Mouse (Mus musculus) liver, embryonic 16.5 days (tissue): ENCODE data around the gene Strap. TPM values are rescaled to one million over a fixed set of nuclear protein-coding genes. Genes with fewer than 3 reads are reported as not detected.
"Not testable (repeated sequence)": the region's sequence is repeated elsewhere in the genome, so short reads cannot be mapped to it uniquely, and the experiment has no call there.

Source experiments
- ATAC-seq: fragments of 200-750 bp; cut with Nextera tagmentation; 2 replicates; pipeline ENCODE4 v1.8.0; 2017; ENCODE audit warnings: low read depth, mild to moderate bottlenecking, moderate number of reproducible peaks, moderate library complexity
- H3K27ac ChIP-seq: fragments of 300-500 bp; sonication (generic); 2 replicates; pipeline ENCODE4 v1.5.1; 2014; ENCODE audit warnings: mild to moderate bottlenecking, low read length
- H3K27me3 ChIP-seq: fragments of 300-500 bp; sonication (generic); 2 replicates; pipeline ENCODE4 v1.6.1; 2014; ENCODE audit warnings: low read depth, low read length, mixed read lengths; ENCODE audit not compliant: control insufficient read depth, insufficient read depth
- H3K36me3 ChIP-seq: fragments of 300-500 bp; sonication (generic); 2 replicates; pipeline ENCODE4 v1.6.1; 2014; ENCODE audit warnings: mild to moderate bottlenecking; ENCODE audit not compliant: control insufficient read depth, insufficient read depth
- H3K4me1 ChIP-seq: fragments of 300-500 bp; sonication (generic); 2 replicates; pipeline ENCODE4 v1.6.1; 2014; ENCODE audit warnings: low read depth, low read length, mixed read lengths; ENCODE audit not compliant: control insufficient read depth
- H3K4me2 ChIP-seq: fragments of 300-500 bp; sonication (generic); 2 replicates; pipeline ENCODE4 v1.6.1; 2014; ENCODE audit warnings: low read depth, low read length, mixed read lengths
- H3K4me3 ChIP-seq: fragments of 300-500 bp; sonication (generic); 2 replicates; pipeline ENCODE4 v1.5.1; 2014; ENCODE audit warnings: low read depth, mild to moderate bottlenecking, low read length
- H3K9ac ChIP-seq: fragments of 300-500 bp; sonication (generic); 2 replicates; pipeline ENCODE4 v1.6.1; 2014; ENCODE audit warnings: low read depth, low read length
- H3K9me3 ChIP-seq: fragments of 300-500 bp; sonication (generic); replicated peaks from 2 replicates; pipeline ENCODE4 v1.6.1; 2016; ENCODE audit warnings: low read length; ENCODE audit not compliant: control insufficient read depth
- WGBS: fragments of 180-500 bp; shearing (Covaris S2); extraction: QIAGEN DNeasy Blood & Tissue Kit; methylation state at CpG from one replicate; pipeline ENCODE4 v1.1.7; 2014; ENCODE audit not compliant: insufficient replicate concordance; 5-methylcytosine and 5-hydroxymethylcytosine counted together
- polyA plus RNA-seq: library from polyadenylated mRNA; unstranded; fragments of >200 nt; fragmentation: Nextera tagmentation; extraction: Ambion mirVana; gene quantifications from 2 replicates; pipeline ENCODE4 v1.2.1, GENCODE M21; 2015

Gene Strap
- polyA plus RNA-seq, 1 experiment from 2014 or later = 58.8 TPM

DNA sequence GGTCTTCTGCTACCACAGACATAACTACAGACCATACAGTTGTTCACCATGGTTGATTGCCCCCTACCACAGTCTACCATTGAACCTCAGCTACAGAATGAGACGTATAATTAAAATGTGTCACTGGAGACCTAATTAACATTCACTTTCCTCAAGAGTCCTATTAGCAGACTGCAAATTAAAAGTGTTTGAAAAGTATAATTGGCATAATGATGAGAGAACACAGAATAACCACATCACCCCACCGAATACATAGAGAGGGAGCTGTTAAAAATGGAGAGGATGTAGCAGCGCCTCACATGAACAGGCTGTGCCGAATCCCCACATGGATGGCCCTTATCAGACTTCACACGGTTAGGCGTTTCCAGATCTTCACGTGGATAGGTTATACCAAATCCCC is 35.4 kb upstream of the Strap start:
- H3K4me3 ChIP-seq = no peak overlapping the region
- no peaks in the 10 kb centered on the region for H3K36me3 ChIP-seq
- no peaks in the 10 kb centered on the region for H3K4me1 ChIP-seq
- no peaks in the 10 kb centered on the region for H3K27me3 ChIP-seq
- H3K27ac ChIP-seq = no peak overlapping the region
- no peak overlapping the region for H3K9ac ChIP-seq
- H3K9me3 ChIP-seq = no peaks in the 10 kb centered on the region
- no peak overlapping the region for H3K4me2 ChIP-seq
- WGBS = 67% methylated on average over 7 of the region's 7 CpGs
- ATAC-seq = no peak

DNA sequence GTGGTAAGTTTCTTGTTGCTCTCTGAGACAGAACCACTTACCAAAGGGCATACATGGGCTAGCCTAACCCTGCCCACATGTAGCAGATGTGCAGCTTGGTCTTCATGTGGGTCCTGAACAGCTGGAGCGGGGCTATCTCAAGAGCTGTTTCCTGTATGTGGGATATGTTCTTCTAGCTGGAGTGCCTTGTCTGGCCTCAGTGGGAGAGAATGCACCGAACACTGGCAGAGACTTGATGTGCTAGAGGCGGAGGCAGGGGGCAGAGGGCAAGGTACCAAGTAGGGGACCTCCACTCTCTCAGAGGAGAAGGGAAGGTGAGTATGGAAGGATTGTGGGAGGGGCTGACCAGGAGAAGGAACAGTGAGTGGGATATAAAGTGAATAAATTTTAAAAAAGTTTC is 32.7 kb upstream of the Strap start:
- Histone ChIP-seq H3K27me3 (no peaks in the 10 kb centered on the region), H3K36me3 (no peaks in the 10 kb centered on the region), H3K4me2 (no peak overlapping the region), H3K4me3 (no peak overlapping the region), H3K9me3 (no peaks in the 10 kb centered on the region), H3K4me1 (no peaks in the 10 kb centered on the region), H3K9ac (no peak overlapping the region), H3K27ac (no peak overlapping the region)
- ATAC-seq = no peak
- WGBS = 64% methylated on average over 3 of the region's 3 CpGs

DNA sequence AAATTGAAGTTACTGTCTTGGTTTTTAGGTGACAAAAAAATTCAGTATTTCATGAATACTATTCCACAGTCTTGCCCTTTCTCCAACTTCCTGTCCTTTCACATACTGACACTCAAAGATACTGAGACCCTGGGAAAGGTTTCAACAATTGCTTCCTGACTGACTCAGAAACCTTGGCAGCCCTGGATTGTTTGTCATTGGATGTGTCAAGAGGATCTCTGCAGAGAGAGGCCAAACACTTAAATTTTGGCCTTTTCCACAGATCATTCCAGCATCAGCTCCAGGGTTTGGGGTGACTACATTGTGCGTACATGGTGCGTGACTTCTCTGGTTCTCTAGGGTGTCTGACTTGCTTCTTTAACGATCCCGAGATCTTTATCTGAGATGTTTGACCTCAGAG is 32.0 kb upstream of the Strap start:
- H3K27ac ChIP-seq = no peak overlapping the region
- H3K4me3 ChIP-seq = no peak overlapping the region
- H3K4me1 ChIP-seq = no peaks in the 10 kb centered on the region
- no peaks in the 10 kb centered on the region for H3K27me3 ChIP-seq
- H3K9ac ChIP-seq = no peak overlapping the region
- H3K9me3 ChIP-seq = no peaks in the 10 kb centered on the region
- ATAC-seq = 0 out of 2 replicates have a peak, but pooled peaks have one; percentile 7
- WGBS = 48% methylated on average over 4 of the region's 4 CpGs
- no peaks in the 10 kb centered on the region for H3K36me3 ChIP-seq
- no peak overlapping the region for H3K4me2 ChIP-seq

DNA sequence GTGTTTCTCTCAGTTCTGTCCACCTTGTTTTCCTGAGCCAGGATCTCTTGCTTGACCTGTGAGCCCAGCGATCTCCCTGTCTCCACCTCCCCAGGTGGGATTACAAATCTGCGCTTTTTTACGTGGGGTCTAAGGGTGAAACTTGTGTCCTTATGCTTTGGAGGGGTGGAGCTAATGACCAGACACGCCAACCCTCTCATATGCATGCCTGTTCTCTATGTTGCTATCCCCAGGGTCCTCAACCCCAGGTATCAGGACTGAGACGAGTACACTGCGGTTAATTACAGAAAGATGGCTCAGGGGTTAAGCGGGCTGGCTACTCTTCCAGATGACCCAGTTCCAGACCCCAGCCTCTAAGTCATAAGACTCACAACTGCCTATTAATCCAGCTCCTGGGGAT is 31.4 kb upstream of the Strap start:
- 73% methylated on average over 7 of the region's 7 CpGs for WGBS
- no peak overlapping the region for H3K27ac ChIP-seq
- H3K4me2 ChIP-seq = no peak overlapping the region
- H3K9me3 ChIP-seq = no peaks in the 10 kb centered on the region
- ATAC-seq = no peak
- H3K9ac ChIP-seq = no peak overlapping the region
- no peaks in the 10 kb centered on the region for H3K36me3 ChIP-seq
- no peak overlapping the region for H3K4me3 ChIP-seq
- H3K27me3 ChIP-seq = no peaks in the 10 kb centered on the region
- H3K4me1 ChIP-seq = no peaks in the 10 kb centered on the region

DNA sequence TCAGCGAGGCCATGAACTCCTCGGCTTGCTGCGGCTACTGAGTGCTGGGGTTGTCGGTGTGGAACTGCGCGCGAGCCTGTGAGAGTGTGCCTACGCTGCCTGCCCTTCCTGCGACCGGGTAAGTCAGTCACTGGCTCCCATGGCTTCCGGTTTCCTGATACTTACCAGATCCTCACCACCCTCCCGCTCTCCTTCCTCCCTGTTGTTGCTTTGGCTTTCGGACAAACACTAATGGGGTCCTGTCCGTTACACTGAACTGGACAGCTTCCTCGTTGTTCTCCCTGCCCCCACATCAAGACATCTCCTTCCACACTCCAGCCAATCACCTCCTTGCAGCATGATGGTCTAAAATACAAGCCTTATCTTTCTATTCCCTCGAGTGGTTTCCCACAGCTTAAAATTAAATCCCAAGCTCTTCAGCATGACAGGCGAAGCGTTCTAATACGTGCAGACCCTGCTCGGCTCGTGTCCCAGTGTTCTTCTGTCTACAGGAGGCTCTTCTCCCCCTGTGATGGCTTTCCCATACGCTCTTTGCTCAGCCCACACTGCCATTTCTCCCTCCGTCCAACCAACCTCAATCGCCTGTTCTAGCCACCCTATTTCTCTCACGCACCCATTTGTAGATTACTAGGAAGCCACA is 30.5 kb upstream of the Strap start:
- H3K4me3 ChIP-seq = no peak overlapping the region
- H3K27ac ChIP-seq = no peak overlapping the region; the same call in 1 of the 2 replicates
- 41% methylated on average over 25 of the region's 25 CpGs for WGBS

GRCm38 (mm10) chr6:137706209-137706608 is 28.7 kb upstream of the Strap start:
- ATAC-seq = no peak
- Histone ChIP-seq H3K9ac (no peak overlapping the region), H3K27me3 (no peaks in the 10 kb centered on the region), H3K4me1 (no peaks in the 10 kb centered on the region), H3K9me3 (no peaks in the 10 kb centered on the region), H3K4me2 (no peak overlapping the region), H3K36me3 (no peaks in the 10 kb centered on the region), H3K27ac (no peak overlapping the region), H3K4me3 (no peak overlapping the region)
- WGBS = 75% methylated on average over 10 of the region's 10 CpGs

More for the DNA sequence above, 30.5 kb upstream of the Strap start:
- Histone ChIP-seq H3K27me3 (no peaks in the 10 kb centered on the region), H3K9me3 (no peaks in the 10 kb centered on the region), H3K4me1 (no peaks in the 10 kb centered on the region), H3K36me3 (no peaks in the 10 kb centered on the region), H3K4me2 (0 out of 2 replicates have a peak overlapping the region, but pooled peaks have one; percentile 2), H3K9ac (no peak overlapping the region)
- peak; percentile 64 for ATAC-seq

- 65% methylated on average over 13 of the region's 13 CpGs for WGBS
- H3K9ac ChIP-seq, H3K4me2 ChIP-seq, H3K36me3 ChIP-seq, H3K4me3 ChIP-seq, ATAC-seq, H3K9me3 ChIP-seq, H3K27ac ChIP-seq, H3K4me1 ChIP-seq, H3K27me3 ChIP-seq: not testable (repeated sequence)
Measured at GRCm38 (mm10) chr6:137708726-137709405, 26.0 kb upstream of the Strap start.

- no peak overlapping the region for H3K4me2 ChIP-seq
- ATAC-seq = no peak
- 67% methylated on average over 14 of the region's 14 CpGs for WGBS
Measured at GRCm38 (mm10) chr6:137710179-137711037, 24.5 kb upstream of the Strap start.

More at GRCm38 (mm10) chr6:137710179-137711037, 24.5 kb upstream of the Strap start:
- Histone ChIP-seq H3K27me3 (no peaks in the 10 kb centered on the region), H3K27ac (no peak overlapping the region), H3K9ac (no peak overlapping the region), H3K4me3 (no peak overlapping the region), H3K9me3 (no peaks in the 10 kb centered on the region), H3K36me3 (no peaks in the 10 kb centered on the region), H3K4me1 (no peaks in the 10 kb centered on the region)
